Mouse (Mus musculus) T-cell, adult 2 months (primary cell): Measurements from ENCODE around the gene Erp44.

Source experiments
- DNase-seq: peaks from one replicate; pipeline ENCODE4 v3.0.0; 2022; ENCODE audit warnings: low spot score

Erp44 gene

DNA sequence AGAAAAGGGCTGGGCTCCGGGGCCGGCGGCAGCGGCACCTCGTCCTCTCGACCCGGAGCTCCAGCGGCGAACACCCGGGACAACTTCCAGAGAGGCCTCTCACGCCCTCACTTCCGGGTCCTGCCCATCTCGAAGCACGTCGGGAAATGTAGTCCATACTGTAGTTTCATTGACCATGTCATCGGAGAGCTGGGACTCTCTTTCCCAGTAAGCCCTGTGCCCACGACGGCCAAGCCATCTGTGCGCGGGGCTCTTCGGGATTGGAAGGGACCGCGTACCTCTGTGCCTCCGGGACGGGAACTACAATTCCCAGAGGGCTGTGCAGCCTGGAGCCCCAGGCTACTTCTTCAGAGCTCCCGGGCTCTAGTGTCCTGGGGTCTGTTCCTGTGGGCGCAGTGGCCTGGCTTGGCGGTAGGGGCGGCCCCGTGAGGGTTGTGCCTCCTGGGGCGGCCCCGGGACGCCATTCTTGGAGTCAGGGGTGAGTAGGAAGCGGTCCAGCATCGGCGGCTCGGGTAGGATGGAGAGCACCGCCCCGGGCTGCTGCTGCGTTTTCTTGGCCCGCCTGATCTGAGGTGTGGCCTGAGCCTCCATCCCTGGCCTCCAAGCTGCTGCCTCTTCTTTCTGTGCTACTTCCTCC is at the start of gene Erp44, which contains the start of gene Invs:
Erp44 (minus strand) TSS at position 61 of the 637 bp plus-strand sequence.
Invs (plus strand) TSS at position 263 of the 637 bp plus-strand sequence.
- DNase-seq = peak; percentile 96

DNA sequence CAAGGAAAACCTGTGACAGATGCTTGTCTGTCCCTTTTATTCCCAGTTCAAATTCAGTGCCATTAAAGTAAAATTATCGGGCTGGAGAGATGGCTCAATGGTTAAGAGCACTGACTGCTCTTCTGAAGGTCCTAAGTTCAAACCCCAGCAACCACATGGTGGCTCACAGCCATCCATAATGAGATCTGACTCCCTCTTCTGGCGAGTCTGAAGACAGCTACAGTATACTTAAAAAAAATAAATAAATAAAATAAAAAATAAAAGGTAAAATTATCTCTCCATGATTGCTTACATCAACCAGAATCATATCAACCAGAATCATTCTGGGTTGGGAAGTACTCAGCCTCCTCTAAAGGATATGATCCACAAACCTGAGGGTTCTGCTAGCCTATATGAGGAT is 48.7 kb upstream of the Erp44 start:
- no peak for DNase-seq

DNA sequence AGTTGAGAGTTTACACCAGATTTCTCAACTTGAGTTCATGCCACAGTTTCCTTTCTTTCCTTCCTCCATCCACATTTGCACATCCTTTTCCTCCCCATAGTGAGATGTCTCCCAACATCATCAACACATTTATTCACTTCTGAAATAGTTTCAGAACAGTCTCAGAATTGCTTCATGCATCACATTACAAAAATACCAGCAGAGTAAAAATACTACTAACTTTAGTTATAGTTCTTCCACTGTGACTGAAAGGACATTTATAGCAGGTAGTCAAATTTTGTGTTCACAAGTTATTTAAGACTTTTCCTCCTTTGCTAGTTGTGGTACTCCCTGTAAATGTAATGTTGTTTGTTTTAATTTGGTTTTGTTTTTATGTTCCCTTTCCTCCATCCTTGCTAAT is 47.8 kb upstream of the Erp44 start:
- no peak for DNase-seq

DNA sequence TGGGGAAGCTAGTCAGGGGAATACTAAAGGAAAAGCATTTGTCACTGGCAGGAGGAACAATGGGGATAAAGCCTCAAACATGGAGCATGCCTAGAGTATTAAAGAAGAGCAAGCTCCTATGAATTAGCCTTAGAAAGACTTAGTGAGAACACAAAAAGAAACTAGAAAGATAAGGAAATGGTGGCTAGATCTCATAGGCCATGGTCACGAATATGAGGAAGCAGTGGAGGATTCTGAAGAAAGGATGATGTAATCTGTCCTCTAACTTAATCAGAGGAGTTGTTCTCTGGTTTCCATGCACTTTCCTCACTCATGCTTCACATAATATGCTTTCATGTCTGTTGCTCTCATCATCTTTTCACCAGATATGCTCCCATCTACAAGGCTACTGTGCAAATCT is 42.7 kb upstream of the Erp44 start:
- DNase-seq = no peak

DNA sequence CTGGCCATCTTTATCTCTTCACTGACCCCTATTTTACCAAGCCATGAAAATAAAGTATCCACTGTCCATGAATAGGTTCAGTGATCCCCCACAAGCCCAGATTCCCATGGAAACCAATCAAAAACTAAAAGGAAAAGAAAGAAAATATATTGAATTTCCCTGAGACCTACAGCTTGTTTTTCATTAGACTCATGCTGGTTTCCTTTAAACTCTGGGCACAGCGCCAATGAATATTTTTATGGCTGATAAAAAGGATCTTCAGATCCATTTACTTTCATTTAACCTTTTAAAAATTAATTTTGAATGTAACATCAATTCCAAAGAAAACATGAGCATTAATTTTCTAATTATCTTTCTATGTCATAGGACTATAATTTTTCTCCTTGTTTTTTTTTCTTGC is 41.9 kb upstream of the Erp44 start:
- no peak for DNase-seq

DNA sequence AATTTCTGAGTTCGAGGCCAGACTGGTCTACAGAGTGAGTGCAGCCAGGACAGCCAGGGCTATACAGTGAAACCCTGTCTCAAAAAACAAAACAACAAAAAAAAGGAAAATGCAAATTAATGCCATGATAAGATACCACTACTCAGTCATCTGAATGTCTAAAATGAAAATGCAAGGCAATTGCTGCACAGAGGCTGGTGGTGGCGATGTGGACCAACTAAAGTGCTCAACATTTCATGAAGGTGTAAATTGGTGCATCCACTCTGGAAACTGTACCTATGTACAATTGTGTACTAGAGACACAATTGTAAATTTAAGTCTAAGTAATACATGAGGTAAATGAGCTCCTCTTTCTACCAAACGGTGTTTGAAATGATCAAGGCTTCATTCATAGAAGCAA is 36.7 kb upstream of the Erp44 start:
- no peak for DNase-seq

DNA sequence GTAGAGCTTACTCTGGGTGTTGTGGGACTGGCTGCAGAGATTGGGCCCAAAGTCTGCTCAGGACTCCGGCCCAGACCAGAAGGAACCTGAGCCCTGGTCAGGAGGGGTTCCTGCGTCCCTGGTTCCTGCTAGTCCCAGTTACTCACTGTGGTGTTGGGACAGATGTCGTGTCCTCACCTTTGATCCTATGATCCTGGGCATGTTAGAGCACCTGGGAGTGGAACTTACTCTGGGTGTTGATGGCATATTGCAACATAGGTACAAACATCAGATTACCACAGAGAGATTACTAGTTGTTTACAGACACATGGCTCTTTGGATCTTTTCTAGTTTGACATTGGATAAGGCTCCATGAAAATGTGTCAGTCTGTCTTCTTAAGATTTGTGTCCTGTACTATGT is 35.5 kb upstream of the Erp44 start:
- no peak for DNase-seq

DNA sequence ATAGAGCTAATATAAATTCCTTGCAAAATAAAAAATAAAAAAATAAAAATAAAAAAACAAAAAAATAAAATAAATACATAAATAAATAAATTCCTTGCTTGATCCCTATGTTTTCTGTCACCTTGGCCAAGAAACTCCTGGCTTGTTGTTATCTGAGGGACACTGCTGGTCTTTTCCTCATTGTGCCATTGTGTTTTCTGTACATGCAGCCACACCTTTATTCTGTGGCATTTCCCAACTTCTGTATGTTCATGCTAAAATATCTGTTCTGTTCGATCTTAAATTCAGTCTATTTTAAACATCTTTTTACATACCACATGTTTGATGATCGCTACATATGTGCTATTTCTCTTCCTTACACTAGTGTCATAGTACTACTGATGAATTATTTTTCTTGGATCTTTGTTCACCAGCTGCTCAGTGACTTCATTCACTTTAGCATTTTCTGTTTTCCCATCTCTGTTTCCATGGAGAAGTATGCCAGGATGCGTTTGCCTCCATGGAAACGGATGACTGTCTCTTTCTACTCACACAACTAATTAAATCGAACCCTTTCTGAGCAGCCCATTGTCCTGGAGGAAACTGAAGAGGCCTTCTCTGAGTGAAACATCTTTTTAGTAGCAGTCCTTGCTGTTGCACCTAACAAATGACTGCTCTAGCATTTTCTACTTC is 7.9 kb upstream of the Erp44 start:
- DNase-seq = no peak

DNA sequence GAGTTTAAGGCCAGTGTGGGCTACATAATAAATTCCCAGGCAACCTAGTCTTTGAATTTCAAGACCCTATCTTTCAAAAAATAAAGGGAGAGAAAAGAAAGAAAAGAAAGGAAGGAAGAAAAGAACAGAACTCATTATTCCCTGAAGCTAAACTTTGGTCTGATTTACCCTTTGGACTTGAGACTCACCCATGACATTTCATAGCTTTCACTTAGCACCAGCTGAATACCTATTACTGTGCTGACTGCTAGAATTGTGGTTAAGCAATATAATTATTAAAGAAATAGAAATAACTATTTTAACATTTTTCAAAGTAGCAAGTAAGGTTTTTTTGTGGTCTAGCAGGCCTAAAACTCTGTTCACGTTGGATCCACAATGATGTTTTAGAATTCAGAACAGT is 1.8 kb upstream of the Erp44 start:
- DNase-seq = no peak

DNA sequence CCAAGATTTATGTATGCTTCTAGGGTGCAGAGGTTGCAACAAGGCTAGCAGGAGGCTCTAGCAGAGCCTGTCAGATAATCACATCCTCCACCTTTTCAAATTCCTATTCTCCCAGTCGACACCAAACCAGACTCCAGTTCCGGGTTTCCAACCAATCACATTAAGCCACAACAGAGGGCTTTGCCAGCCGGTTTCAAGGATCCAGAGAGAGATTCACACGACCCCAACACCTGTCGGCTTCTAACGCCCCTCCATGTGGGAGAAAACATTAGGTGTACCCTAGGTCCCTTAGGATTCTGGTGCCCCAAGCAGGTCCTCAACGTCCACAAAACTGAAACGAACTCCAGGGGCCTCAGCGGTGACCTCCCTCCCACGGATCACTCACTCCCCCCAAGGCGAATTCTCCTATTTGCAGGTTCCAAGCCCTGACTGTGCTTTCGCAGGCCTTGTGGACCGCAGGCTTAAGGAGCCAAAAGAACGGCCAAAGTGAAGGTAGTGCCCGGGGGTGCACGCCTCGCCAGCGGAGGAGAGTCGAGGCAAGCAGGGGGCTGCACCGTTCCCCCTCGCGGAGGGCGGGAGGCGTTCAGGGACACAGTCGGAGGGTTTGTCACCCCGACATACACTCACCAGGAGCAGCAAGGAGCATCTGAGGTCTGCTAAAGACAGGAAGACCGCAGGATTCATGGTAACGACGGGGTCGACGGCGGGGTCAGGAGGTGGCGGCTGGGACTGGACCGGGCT is 431 bp downstream of the Erp44 start:
- DNase-seq = no peak

DNA sequence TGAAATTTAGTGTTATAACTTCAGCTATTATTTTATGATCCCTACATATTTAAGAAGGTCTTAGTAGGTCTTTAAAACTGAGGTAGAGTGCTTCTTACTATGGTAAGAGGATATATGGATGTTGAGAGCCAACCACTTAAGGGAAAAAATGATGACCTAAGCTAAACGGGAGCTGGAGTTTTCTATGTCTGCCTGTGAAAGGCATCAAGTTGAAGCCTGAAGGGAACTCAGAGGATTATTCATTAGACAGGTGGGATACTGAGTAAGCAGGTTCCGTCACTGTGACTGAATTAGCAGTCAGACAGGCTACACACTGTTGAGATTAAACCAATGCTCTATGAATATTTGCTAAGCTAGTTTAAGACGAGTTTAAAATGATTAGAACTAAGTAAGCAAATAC is 2.3 kb downstream of the Erp44 start:
- no peak for DNase-seq

DNA sequence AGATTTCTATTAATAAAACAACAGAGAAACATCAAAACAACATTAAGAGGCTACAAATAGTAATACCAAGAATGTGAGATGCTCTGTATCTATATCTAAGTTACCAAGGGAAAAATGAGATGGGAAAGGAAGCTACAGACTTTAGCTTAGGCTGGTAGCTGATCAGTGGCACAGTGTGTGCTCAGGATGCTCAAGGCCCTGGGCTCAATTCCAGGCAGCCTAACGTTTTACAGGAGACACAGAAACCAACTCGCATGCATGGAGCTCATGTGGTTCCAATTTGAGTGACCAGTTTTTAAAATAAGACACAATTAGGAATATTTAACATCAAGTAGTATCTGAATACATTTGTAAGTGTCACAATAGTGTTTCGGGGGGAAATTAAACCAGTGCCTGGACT is 3.6 kb downstream of the Erp44 start:
- DNase-seq = no peak

DNA sequence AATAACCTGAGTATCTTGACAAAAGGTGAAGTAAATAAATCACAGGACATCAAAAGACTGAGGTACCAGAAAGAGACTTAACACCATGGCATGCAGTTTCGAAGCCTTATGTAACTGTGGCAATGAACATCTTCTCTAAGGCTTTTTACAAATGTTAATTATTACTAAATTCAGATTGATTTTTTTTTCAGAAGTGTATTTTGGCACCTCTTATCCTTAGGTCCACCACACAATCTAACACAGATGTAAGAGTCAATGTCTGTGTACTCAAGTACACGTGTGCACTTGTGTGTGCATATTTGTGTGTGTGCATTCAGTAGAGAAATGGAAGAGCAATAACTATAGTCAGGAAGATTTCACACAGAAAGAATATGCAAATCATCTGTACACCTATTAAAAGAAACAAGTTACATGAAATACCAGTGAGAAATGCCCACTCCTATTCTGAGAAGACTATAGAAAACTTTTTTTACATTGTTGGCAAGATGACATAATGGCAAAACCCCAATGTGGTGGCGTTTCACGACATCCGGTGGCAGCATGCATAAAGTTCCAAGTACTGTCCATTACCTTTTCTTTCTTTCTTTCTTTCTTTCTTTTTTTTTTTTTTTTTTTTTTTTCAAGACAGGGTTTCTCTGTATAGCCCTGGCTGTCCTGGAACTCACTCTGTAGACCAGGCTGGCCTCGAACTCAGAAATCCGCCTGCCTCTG is 6.1 kb downstream of the Erp44 start:
- DNase-seq = no peak

DNA sequence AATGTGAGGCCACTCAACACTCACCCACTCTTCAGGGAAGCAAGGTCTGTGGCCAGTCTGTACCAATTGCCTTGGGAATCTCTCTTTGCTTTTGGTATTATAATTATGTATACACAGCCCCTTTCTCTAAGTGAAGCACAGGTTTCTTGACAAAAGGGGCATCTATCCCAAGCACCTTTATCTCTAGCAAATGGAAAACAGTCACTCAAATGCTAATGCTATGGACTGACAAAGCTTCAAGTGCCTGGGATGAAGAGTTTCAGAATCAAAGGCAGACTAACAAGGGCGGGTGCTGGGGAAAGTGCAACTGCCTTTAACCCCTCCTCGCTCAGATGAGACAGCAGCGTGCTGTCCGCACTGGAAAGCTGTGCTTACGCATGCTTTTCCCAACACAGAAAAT is 7.5 kb downstream of the Erp44 start:
- no peak for DNase-seq

DNA sequence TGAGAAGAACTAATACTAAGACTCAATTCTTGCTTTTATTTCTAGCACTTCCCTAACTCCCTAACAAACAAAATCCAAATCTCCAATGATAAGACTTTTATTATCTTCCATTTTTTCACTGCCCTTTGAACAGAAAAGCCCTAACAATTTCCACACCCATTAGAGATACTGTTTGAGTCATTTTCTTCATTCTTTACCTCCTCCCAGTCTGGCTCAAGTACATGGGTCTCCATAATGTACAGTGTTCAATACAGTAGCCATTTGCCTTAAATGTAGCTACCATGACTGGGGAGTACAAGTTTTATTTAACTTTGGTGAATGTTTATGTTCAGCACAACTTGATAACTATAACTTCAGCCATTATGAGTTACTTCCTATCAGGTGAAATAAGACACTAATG is 8.8 kb downstream of the Erp44 start:
- no peak for DNase-seq

DNA sequence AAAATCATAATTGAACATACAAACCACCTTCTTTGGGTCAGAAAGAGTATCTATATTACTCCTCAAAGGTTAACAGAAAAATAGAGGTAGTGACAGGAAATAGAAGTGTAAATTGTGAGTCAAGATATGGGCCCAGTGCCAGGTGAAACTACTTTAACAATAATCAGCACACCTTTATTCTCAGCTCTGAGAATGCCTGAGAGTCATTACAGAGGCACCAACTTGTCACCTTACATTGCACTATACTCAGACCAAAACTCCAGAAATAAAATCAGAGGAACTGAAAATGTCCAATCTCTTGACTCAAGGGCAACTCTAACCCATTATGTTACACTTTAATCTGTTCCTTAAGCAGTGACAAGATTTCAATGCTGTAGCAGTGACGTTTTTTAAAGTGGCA is 11.2 kb downstream of the Erp44 start:
- no peak for DNase-seq

DNA sequence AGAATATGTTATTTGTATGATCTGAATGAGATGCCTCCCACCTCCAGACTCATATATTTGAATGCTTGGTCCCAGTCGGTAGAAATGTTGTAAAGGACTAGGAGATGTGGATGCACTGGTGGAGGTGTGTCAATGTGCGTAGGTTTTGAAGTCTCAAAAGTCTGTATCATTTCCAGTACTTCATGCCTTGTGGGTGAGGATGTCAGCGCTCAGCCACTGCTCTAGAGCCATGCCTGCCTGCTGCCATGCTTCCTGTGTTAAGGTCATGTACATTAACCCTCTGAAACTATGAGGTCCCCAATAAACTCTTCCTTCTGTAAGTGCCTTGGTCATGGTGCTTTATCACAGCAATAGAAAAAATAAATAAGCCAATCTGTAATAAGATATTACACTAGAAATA is 11.7 kb downstream of the Erp44 start:
- DNase-seq = no peak

DNA sequence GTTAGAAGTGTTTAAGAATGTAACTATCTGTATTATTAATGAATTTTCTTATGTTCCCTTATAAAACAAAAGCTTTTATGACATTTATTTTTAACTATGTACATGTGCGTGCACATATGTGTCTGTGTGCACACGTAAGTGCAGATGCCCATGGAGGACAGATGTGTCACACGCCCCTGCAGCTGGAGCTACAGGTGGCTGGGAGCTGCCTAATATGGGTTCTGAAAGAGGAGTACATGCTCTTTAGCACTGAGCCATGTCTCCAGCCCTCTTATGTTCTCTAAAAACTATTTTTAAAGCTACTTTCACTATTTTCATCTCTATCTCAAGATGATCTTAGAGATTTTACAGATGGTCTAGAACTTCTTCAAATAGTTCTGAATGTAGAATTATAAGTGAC is 21.3 kb downstream of the Erp44 start:
- no peak for DNase-seq

DNA sequence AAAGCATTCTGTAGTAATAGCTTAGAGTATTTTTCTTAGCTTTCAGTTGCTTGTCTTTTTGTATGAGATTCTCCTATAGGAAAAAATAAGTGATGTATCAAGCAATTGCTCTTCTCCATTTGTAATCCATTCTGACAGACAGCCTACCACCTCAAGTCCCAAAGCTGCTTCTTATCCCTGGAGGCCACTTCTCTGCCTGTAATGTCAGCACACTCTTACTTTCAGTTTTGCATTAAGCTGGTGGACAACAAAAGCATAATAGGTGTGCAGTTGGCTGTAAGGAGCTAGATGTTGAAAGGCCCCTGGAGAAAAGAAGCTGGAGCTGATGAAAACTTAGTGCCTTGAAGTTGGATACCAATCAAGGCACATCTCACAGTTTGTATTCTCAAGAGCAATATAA is 26.1 kb downstream of the Erp44 start:
- no peak for DNase-seq

DNA sequence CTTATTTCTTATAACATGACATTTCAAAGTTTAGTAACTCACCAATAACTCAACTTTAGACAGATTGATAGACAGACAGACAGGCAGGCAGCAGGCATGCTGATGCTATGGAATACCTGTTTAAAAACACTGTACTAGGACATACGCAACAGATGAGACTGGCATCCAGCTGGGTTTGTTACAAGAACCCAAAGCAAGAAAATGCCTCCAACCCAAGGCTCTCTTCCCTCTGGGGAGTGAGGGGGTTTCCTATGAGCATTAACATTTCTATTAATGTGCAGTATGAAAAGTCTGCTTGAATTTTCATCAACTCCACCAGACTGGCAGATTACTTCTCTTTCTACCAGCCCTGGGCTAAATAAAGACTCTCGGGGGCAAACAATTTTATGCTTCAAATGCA is 35.1 kb downstream of the Erp44 start:
- DNase-seq = no peak

DNA sequence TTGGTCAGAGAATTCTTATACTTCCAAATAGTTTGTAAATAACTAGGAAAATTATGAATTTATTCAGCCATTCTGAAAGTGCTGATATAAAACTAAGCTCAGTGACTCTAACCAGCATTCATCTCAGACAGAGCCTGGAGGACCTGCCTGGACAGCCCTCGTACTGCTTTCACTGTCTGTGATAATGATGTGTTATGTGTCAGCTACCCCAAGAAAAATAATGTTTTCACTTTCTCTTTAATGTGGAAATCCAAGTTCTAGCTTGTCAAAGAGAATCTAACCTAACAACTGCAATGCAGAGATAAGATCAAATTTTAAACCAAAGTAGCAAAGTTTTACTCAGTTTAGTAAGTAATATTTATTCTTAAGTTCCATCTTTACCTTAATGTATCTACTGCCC is 35.6 kb downstream of the Erp44 start:
- DNase-seq = no peak

DNA sequence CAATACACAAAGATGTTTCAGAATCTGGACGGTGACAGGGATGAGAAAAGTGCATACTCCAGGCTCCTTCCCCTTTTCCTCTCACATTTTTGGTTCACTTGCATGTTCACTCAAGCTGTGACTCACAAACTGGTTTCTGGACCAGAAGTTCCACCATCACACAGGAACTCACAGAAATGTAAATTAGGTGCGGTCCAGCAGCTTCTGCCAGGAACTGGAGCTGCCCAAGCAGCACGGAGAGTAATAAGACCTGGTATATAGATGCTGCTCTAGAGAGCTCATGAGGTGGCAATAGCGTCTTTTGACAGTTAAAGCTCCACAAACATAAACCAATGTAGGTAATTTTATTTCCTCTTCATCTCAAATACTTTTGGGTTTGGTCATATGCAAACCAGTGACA is 36.9 kb downstream of the Erp44 start:
- no peak for DNase-seq

DNA sequence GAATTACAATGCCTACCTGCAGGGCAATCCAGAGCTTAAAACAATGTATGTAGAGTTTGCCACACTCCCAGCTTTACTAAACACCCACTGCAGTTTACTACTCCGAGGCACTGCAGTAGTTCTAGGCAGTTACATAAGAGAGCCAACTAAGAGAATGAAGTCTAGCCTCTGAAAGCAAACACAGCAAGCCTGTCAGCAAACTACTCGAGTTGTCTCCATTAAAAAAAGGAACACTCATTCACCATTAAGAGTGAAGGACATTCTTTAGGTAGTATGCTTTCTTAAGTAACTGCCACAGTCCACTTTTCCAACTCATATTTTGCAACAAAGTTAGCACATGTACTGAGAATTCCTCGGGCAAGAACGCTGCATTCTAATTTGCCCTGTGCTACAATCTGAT is 40.3 kb downstream of the Erp44 start:
- no peak for DNase-seq
